Mouse (Mus musculus) urinary bladder, postnatal 36 days (tissue): ENCODE measurements around the gene Prickle4.
A peak's percentile ranks its signal among the peaks of the same experiment; 100 is the strongest.
"Not testable (repeated sequence)": the region's sequence is repeated elsewhere in the genome, so short reads cannot be mapped to it uniquely, and the experiment has no call there.

ENCODE experiments used
- DNase-seq, 2 experiments: peaks; one replicate each; pipeline ENCODE4 v3.0.0; 2022; ENCODE audit warnings: low spot score in 2 of 2, mixed read lengths in 1 of 2

The Prickle4 gene

GRCm38 (mm10) chr17:47669166-47669565 is 25.4 kb downstream of the Prickle4 start:
- no peak for DNase-seq

GRCm38 (mm10) chr17:47664474-47664873 is 30.1 kb downstream of the Prickle4 start:
- DNase-seq: no peak

- DNase-seq: no peak
Measured at GRCm38 (mm10) chr17:47663009-47663713, 31.4 kb downstream of the Prickle4 start.

GRCm38 (mm10) chr17:47658741-47659243 is 35.7 kb downstream of the Prickle4 start:
- DNase-seq: no peak

- no peak for DNase-seq
Measured at GRCm38 (mm10) chr17:47657901-47658300, 36.6 kb downstream of the Prickle4 start.

GRCm38 (mm10) chr17:47655697-47656096 is 38.8 kb downstream of the Prickle4 start:
- DNase-seq: no peak

GRCm38 (mm10) chr17:47654346-47654745 is 40.2 kb downstream of the Prickle4 start:
- DNase-seq: not testable (repeated sequence)

GRCm38 (mm10) chr17:47651953-47652352 is 42.6 kb downstream of the Prickle4 start:
- DNase-seq: no peak

GRCm38 (mm10) chr17:47648966-47649365 is 45.6 kb downstream of the Prickle4 start:
- DNase-seq: no peak

- DNase-seq: peak; percentile 32 to 40
Measured at GRCm38 (mm10) chr17:47646683-47647082, 47.9 kb downstream of the Prickle4 start.

GRCm38 (mm10) chr17:47642992-47643391 is 51.5 kb downstream of the Prickle4 start:
- DNase-seq: no peak
